Mouse (Mus musculus) erythroblast, adult 5-6 weeks (primary cell): Measurements from ENCODE around the gene Egfr. TPM values are rescaled to one million over a fixed set of nuclear protein-coding genes. Genes with fewer than 3 reads are reported as not detected.

Source experiments
- ATAC-seq: replicated peaks from 2 replicates; pipeline ENCODE4 v1.8.0; 2016; ENCODE audit warnings: moderate number of reproducible peaks, mild to moderate bottlenecking, moderate TSS enrichment, inconsistent platforms; ENCODE audit not compliant: poor library complexity, low FRiP score, severe bottlenecking
- total RNA-seq, 2 experiments: library from RNA; stranded (forward) in 1 of 2; stranded (reverse) in 1 of 2; fragments of 150-400 nt in 1 of 2; fragments of 200-764, 138-1000 nt in 1 of 2; gene quantifications; 2 replicates each; pipeline versions ENCODE4 v1.2.3 to v1.2.4; 2015 to 2017; ENCODE audit warnings: low replicate concordance in 2 of 2

Egfr gene
- total RNA-seq, 2 experiments from 2014 or later, result 0.51 TPM; not detected in 1

DNA sequence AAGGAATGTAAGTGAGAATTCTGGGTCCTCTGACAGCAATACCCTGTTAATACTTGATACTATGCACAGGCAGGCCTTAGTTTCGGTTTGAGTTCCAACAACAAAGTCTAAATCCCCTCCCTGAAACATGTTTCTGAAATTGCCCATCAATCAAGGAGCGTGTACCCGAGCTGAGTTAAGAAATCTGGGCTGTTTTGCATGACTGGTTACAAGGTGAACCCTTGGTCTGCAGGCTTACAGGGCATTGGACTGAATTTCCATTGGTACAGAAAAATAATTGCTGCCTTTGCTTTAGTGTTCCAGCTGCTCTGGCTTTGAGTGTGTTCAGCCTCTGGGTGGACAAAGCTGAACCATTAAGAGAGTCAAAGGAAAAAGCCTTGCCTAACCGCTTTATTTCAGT lies 129.9 kb downstream of the Egfr start:
- ATAC-seq, result no peak

- no peak for ATAC-seq
Observed at GRCm38 (mm10) chr11:16886152-16886551, 134.1 kb downstream of the Egfr start.

DNA sequence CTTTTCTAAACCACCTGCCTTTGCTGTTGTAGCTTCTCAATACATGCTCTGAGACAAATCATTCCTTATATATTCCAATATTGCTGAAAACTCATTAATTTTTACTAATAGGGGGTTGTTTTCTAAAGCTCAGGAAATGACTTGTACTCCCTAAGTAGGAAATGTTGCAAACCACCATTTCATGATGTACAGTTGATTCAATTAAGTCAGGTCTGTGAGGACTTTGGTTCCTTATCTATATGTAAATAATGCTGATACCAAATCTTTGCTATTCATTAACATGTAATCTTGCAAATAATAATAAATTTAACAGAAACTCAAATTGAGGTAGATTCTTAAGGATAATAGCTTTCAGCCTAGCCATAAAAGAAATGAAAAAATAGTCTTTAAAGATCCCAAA lies 136.1 kb downstream of the Egfr start:
- ATAC-seq, result no peak

DNA sequence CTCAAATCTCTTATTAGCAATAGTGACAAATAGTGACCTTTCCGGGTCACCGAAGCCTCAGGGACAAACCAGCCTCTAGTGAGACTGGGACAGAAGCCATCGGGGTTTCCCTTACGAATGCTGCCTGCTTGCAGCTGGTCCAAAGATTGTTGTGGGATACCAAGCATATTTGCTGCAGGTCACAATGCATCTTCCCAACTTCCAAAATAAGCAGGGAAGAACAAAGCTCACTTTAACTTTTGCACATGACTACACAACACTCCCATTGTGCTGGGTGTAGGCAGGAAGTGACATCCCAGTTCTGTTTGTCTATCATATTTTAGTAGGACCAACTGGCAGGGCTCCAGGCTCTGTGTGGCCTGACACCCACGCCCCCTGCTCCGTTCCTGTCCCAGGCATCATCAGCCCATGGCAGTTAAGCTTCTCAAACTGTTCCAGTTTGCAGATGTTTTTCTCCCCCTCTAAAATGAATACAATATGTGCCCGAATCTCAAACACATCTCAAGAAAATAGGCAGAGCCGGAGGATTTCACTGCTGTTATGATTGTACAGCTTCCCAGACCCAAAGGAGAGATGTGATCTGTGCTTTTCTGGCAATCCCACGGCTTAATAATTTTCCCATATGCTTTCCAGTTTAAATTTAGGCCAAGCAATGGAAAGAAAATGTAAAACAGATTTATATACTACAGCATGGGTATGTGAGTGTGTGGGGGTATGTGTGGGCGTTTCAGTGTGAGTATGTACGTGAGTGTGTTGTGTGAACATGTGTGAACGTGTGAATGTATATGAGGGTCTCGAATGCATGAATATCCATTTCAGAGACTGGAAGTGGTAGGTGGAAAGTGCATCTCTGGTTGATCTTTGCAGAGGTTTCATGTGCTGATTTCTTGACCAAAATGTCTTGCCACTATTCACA lies 143.7 kb downstream of the Egfr start:
- no peak for ATAC-seq

GRCm38 (mm10) chr11:16897681-16898080 lies 145.7 kb downstream of the Egfr start:
- no peak for ATAC-seq

DNA sequence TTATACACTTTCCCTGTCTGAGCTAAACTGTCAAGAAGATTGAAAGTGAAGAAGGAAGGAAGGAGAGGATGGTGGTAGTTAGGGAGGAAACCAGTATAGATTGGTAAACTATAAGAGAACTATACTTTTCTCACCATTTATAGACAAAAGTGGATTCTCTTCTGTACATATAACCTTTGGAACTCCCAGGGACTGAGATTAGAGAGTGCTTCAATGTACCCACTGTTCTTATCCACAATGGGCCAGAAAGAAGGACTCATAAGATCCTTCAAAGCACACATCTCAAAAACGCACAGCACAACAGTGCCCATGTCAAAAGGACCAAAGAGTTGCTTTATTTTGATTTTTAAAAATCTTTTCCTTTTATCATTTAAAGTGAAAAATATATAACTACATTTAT lies 148.2 kb downstream of the Egfr start:
- no peak for ATAC-seq

GRCm38 (mm10) chr11:16900653-16901416 lies 148.8 kb downstream of the Egfr start:
- ATAC-seq, result no peak

DNA sequence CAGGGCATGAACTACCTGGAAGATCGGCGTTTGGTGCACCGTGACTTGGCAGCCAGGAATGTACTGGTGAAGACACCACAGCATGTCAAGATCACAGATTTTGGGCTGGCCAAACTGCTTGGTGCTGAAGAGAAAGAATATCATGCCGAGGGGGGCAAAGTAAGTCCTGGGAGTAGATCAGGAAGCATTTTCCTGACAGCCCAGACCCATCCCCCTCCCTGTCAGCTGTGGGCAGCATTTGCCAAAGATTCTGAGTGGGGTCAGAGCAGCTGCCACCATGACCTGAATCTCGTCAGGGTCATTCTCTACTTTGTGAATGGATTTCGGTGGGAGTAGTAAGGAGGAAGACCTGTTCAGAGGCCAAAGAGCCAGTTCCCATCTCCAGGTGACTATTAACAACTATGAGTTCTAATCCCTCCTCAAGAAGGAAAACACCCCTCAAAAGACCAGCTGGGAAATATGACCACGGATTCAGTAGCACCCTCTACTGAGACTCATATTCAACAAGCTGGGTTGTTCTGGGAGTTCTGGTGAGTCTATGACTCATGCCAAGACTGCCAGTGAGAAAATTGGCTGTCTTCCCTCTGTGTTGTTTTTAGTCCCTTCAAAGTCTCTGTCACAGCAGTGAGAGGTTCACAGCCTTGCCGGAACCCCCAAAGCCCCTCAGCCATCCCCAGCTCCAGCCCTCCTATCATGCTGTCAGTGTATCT lies 152.5 kb downstream of the Egfr start:
- ATAC-seq, result no peak

GRCm38 (mm10) chr11:16905012-16905332 lies 153.0 kb downstream of the Egfr start:
- ATAC-seq, result no peak

DNA sequence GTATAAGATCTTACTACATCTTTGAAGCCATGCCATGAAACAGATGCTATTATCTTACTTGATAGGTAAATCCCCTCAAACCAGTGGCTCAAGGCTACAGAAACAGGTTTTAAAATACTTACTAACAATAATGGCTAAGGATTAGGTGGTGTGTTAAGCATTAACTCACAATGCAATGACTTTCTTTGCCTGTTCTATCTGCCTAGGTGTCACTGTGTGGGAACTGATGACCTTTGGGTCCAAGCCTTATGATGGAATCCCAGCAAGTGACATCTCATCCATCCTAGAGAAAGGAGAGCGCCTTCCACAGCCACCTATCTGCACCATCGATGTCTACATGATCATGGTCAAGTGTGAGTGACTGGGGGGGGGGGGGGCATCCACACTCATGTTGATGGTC lies 154.5 kb downstream of the Egfr start:
- ATAC-seq, result no peak

GRCm38 (mm10) chr11:16907517-16908129 lies 155.6 kb downstream of the Egfr start:
- ATAC-seq, result no peak

DNA sequence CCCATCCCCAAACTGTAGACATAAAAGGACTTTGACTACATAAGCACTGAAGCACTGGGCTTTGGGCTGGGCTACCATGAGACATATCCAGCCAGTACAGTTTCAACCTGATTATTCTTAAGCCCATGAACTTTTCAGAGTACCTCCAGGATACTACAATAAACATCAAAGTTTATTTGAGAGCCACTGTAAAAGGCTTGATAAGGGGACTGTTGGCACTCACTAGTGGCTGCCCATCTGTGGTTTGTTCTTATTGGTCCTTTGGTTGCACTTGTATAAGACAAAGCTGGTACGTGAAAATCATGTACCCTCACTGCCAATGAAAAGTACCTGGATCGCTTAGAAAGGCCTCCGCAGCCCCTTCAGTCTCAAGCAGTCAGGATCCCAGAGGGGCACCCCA lies 162.8 kb downstream of the Egfr start:
- no peak for ATAC-seq

DNA sequence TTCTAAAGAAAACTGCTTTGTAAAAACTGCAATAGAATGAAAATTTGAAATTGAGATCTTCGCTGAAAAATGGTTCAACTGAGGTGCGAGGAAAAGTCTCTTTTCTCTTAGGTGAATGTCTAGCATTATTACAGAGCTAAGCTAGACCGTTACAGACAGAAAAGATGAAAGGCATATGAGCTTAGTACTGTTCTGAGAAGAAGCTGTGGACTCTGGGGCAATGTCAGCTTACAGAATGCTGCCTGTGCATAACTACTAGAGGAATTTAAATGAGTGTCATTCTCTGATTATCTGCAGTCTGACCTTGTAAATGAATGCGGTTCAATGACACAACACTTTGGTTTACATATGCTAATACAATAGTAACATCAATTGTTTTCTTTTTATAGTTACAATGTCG lies 163.8 kb downstream of the Egfr start:
- no peak for ATAC-seq

GRCm38 (mm10) chr11:16917512-16917911 lies 165.5 kb downstream of the Egfr start:
- no peak for ATAC-seq

DNA sequence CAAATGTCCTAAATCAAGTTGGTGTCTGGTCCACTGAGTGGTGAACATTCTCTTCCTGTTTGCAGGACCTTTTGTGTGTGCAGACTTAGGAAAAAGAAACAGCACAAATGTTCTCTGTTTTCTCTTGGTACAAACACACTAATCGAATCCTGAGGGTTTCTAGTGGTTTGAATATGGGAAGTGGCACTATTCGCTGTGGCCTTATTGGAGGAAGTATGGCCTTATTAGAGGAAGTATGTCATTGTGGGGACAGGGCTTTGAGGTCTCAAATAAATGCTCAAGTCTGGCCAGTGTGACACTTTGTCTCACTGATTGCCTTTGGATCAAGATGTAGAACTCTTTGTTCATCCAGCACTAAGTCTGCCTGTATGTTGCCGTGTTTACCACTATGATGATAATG lies 180.2 kb downstream of the Egfr start:
- ATAC-seq, result no peak

GRCm38 (mm10) chr11:16935577-16936236 lies 183.7 kb downstream of the Egfr start:
- ATAC-seq, result no peak

DNA sequence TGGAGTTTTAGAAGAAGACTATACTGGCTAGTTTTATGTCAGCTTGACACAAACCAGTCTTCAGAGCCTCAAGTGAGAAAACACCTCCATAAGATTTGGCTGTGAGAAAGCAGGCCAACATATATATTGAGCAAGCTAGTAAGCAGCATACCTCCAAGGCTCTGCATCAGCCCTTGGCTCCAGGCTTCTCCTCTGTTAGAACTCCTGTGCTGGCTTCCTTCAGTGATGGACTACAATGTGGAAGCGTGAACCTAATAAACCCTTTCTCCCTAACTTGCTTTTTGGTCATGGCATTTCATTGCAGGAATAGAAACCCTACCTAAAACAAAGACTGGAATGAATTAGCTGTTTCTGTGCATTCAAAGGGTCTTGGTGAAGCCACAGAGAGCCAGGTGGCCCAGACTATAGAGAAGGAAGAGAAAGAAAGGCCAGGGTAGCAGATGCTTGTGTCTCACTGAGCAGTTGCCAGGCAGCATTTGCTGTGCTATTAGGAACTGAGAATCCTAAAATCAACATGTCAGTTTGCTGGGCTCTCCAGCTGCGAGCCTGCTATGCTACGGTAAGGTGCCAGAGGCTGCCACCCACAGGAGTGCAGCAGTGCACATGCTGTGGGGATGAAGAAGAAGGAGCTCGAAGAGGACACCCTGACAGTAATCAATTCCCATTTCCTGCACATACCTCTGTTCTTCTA lies 189.2 kb downstream of the Egfr start:
- no peak for ATAC-seq

DNA sequence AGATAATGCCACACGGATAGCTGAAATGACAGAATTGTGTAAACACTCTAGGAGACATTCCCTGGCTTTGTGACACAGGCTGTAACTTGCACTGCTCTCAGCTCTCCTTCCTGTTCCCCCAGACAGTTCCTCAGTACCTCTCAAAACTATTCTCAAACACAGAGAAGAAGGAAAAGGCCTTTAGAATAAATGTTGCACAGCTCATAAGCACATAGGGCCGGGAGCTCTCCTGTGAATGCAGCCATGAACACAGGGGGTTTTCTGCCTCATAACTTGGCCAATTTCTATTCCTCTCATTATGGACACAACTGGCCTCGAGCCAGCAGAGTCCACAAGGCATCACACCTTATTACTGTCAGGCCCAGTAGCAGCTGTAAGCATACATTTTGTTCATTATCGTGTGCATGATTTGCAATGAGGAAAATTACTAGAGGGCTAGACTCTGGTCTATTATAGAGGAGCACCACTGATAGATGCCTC lies 190.0 kb downstream of the Egfr start:
- no peak for ATAC-seq

DNA sequence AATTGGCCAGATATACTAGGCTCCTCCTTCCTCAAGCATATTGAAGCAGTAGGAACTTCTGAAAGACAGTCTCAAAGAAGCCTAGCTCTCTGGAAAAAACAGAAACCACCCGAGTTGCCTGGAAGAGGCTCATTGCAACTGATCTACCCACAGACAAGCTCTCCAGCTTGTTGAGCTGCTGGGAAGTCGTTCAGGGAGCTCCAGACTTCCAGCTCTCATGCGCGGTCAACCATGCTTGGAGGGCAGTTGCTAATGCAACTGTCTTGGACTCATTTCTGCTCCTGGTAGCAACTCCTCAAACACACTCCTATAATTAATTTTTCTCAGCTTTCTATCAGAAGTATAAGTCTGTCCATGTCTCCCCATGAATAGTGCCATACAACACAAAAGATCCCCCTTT lies 191.0 kb downstream of the Egfr start:
- ATAC-seq, result no peak
